Mouse (Mus musculus) R1 (cell line): ENCODE measurements at regions not wholly inside any gene's neighbourhood (a gene's known extent, or its start where the extent isn't known, plus 50 kb on each side); places are given as distances from the start of the nearest gene placed in this dataset.

ENCODE experiments used
- DNase-seq: peaks from one replicate; pipeline ENCODE4 v3.0.0-alpha.2; 2018; ENCODE audit warnings: low read depth, low spot score

DNA sequence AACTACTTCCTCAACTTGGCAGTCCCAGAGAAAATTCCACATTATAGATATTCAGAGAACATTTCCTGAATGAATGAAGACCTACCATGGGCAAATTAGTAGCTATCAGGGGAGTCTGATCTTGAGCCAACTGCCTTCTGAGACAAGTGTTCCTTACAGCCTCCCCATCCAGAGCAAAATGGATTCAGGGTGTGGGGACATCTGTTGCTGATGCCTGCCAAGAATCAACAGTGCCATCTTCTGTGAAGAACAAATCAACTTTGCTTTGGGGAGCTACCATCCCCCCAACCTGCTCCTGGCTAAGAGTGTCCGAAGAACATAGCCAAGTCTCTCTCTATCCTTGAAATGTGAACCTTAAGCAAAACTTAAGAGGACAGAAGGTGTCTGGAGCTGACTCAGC, 217.9 kb downstream of the Nedd1 start:
- DNase-seq: no peak

DNA sequence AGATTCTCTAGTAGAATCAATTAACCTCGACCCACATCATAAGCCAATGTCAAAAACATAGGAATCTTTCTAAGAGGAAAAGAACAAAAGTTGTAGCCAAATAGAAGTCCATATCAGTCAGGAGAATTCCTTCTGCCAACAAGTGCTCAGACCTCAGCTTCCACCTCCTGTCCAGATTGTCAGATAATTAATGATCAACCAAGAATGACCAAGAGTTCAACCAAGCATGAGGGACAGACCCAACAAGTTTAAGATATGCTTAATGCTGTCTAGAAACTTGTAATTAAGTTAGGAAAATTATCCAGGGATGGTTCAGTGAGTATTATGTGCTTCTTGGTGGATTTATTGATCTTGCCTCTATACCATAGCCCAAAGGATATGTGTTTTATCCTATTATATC, 238.6 kb downstream of the Nedd1 start:
- DNase-seq: no peak

DNA sequence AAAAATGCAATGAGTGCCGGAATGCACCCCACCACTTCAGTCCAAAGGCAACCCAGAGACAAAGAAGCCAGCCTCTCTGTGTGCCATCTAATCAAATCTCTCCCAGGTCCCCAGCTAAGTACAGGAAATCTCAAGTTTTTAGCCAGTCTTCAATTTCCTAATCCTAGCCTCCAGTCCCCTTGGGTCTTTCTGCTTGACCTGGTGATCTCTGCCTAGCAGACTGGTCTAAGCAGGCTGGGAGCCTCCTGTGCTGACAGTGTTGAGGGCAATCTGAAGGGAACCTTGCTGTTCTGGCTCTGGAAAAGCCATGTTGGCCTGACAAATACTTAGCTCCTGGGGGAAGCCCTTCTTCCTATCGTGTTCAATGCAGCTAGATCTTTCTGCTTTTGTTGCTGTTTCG, 248.9 kb downstream of the Nedd1 start:
- no peak for DNase-seq

DNA sequence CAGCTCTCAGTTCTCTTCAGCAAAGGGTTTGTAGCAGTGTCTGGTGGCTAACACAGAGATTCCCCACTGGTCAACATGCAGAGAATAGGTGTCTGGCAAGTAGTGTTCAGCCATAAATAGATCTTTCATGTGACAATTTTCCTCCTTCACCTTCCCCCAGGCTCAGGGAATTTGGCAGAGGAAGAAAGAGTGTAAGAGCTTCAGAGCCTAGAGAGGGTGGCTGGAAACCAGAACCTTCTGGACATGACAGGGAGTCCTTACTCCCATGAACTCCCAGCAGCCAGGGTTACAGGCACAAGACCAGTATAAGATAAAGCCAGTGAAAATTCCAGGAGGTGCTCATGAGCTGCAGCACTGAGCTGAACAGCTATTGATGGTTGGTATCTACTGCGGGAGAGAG, 251.1 kb downstream of the Nedd1 start:
- no peak for DNase-seq

DNA sequence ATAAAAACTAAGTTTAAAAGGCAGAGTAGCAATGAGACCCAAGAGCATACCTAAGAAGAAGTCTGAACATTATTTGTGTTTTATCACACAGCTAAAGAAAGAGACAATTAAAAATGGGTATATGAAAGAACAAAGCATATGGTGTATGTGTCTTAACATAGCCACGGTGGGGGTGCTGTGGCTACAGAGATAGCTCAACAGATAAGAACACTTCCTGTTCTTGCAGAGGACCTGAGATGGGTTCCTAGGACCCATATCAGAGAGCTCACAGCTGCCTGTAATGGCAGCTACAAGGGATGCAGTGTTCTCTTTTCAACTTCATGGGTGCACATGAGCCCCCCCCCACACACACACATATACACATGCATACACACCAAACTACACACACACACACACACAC, 267.0 kb downstream of the Nedd1 start:
- DNase-seq: no peak

DNA sequence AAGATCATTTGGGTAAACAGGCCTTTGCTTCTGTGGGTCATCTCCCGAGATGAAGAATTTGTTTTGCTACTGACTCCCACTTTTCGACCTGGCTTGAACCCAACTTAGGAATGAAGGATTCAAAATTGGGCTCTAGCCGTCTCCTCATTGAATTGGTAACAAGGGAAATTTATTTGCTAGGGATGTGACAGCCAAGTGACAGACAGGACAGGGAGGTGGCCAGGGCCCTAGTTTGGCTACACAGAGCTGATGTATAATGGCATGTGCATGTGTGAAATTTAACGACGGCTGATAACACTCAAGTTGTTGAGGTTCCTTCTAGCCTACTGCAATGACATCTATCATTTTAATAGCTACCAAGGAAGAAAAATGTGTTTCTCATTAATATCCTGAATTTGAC, 268.7 kb downstream of the Nedd1 start:
- DNase-seq: no peak

DNA sequence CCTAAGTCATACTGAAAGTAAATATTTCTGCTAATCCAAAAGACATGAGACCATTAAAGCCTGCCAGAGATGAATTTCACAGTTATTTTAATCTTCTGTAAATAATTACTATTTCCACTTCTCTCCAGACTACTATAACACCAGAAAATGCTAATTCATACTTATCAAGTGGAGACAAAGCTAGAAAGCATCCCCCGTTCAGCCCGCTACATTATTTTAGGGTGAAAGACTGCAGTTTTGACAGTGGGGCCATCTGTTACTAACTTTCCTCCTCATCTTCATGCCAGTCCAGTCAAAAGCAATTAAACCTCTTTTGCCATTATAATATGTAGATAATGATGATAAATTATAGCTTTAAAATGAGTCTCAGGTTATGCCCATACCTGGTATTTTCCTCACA, 276.3 kb downstream of the Nedd1 start:
- DNase-seq: no peak

DNA sequence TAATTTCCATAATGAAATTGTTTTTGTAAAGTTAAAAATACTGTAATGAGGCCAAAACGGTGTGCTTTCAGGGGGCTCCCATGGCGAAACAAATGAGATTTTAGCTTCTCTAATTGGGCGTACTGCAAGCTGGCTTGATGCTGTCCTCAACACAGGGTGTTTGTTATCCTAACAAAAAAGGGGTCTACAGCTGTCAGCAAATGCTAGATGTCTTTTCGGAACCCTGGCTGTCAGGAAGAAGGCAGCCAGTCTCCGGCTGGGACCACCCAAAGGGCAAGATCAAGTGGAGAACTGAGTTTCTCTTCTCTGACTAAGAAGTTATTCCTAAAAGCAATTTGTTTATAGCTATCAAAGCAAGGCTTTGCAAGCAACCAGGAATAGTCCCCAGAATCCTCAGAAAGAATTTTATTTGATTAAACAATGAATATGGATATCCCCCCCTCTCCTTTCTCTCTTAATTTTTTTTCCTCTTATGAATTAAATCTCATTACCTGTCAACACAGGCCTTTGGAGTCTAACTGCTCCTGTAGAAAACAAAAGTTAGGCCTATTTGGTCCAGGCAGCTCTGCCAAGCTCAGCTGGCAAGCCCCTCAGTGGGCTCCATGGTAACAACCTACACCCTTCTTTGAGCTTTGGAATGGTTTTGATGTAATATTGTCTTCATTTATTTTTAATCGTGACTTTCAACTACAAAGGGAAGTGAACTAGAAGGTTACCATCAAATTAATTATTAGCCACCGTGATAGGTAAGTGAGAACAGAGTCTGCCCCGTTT, 283.4 kb downstream of the Nedd1 start:
- no peak for DNase-seq

DNA sequence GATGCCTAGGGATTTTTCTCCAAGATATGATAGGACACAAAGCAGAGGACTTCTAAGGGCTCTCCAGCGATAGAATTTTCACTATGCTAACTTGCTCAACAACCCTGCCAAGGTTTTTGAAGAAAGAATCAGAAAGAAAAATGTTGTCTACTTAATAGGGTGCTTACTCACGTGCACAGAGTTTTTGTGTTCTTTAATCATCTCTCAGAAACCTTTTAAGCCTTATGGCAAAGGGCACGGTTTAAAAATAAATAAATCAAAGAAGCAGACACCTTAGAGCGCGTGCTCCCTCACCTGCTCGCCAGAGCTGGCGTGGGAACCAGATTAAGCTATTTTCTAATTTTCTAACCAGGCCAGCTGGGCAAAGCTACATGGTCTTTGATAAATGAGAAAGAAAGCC, 293.0 kb downstream of the Nedd1 start:
- DNase-seq: no peak

DNA sequence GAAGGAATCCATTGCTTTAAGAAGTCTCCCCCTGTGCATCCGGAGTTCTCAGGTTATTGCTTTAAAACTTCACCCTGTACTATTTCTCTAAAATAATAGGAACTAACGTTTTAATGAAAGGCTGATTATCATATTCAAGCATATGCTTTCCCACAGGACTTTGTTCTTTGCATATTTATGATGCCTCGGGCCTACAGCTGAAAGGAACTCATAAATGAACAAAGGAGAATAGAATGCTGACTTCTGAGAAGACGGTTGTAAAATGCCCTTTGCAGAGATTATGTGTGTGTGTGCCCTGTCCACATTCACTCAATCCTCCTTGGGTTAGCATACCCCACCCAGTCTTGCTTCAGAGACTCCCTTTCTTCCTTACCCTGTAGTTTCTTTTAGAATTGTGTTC, 294.2 kb downstream of the Nedd1 start:
- no peak for DNase-seq

DNA sequence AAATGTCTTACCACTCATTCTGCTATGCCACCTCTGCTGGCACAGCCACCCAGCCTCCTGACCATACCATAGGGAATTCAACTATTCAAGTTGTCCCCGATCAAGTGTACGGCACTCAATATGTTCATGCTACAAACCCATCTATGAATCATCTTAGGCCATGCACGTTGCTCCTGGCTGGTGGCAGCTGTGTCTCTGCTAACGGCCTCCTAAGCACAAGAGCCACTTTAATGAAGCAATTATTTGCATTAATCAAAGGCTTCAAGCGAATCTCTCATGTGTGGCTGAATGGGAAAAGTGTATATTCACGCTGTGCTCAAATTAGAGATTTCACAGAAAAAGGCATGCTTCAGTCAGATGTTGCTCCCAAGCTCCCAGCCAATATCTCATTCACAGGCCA, 295.8 kb downstream of the Nedd1 start:
- DNase-seq: no peak

DNA sequence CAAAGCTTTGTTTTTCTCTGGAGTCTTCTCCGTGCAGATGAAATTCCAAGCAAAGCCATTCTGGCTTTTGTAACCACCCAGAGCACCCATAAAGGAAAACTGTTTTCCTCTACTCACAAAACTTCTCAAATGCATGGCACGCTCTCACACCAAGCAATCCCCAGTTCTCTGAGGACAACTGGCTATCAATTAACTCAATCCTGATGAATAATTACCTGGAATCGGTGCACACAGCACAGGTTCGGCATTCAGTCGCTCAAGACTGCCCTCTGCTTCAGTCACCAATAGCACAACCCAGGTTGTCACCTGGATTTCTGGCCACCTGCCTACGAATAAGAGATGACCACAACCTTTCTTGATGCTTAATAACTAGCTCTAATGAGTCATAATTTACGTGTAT, 309.5 kb downstream of the Nedd1 start:
- DNase-seq: no peak

DNA sequence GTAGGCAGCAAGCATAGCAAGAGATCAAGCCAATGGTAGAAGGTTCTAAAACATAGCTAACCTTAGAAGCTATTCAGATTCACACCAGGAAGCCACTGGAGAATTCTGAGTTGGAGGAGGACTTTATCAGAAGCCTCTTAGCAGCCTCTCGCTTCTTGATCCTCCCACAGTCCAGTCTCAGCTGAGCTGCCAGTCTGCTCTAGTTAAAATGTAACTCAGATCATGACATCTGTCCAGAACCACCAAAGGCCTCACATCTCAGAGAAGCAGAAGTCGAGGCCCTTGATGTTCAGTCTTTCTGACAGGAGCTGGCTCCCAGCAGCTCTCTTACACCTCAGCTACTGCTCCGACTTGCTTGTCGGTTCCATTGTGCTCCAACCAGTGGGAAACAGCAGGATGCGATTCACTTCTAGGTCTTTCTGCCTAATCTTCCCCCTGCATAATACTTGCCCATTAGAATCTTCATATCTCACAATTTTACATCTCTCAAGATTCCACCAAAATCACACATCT, 311.4 kb downstream of the Nedd1 start:
- DNase-seq: no peak

DNA sequence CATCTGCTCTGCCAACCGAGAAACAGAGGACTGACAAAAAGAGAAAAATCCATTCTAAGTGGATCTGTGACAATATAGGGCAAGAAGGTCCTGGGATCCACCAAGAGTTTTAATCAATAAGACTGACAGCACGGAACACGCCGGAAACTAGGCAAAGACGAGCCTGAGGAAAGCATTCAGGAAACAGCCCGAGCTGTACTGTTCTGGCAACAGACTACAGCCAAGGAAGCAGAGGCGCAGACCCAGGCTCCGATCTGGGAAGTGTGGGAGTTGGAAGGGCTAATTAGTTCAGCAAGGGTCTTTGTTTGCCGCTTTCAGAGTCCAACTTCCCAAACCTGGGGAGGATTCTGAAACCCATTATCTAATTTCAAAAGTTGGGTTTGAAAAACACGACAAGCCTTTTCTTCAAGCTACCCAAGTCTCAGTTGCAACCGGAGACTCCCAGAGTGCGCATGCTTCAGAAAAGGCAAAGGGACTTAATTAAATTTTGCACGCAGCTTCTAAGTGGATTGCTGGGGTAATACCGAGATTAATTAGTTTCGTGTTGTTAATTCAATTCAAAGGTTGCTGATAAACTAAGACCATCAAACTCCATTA, 317.4 kb downstream of the Nedd1 start:
- DNase-seq: peak; percentile 14

DNA sequence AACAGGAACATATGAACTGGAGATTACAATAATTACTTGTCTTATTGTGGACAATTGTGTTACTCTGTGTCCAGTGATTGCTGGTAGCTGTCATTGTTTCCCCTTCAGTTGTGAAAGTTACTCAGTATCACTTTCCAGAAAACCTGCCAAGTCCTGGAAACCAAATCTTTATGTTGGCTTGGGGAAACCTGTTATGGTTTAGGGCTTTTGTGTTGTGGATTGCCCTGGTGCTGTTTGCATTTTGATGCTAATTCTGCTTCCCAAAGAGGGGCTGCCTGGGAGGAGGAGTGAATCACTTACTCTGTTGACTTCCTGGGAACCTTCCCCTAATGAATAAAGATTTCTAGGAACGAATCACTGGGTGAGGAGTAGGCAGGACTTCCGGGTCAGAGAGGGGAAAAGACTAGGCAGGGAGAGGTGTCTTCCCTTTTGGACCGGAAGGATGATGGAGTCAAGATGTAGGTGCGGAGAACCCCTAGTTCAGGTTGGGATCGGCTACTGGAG, 321.6 kb downstream of the Nedd1 start:
- peak; percentile 87 for DNase-seq

DNA sequence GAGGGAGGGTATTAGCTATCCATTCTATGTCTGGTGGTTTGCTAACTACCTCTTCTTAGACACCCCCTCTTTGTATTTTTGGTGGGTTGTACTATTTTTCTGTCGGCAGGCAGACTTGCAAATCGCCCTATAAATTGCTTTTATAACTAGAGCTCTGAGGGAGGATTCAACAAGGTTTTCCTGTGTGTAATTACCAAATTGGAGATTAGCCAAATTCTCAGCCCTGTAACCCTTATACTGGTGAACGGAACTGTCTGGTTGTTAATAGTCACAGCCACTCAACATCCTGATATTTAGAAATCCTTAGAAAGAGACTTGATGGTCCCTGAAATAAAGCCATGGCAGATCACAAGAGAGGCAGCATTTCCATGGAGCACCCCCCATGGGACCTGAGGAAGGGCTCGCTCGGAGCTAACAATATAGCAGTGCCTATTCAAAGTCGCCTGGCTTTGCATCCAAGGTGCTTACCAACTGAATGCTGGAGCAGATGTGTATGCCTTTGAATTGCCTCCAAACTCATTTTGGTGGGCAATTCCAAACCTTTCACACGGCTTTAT, 333.0 kb downstream of the Nedd1 start:
- no peak for DNase-seq

DNA sequence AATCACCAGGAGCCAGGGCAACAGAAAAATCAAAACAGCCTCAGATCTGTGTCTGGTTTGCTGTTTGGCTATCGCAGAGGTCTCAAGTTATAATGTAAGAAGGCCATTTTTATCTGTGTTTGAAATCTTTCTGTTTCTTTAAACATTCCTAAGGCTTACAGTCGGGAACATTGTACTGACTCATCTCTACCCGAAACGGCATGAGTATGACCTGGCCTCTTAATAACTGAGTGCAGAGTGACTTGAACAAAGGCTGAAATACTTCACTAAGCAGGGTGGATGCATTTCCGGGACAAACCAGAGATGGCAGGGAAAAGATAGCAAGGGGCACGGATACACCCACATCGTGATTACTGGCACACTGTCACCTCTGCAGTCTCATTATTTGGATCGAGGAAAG, 355.1 kb downstream of the Nedd1 start:
- no peak for DNase-seq

DNA sequence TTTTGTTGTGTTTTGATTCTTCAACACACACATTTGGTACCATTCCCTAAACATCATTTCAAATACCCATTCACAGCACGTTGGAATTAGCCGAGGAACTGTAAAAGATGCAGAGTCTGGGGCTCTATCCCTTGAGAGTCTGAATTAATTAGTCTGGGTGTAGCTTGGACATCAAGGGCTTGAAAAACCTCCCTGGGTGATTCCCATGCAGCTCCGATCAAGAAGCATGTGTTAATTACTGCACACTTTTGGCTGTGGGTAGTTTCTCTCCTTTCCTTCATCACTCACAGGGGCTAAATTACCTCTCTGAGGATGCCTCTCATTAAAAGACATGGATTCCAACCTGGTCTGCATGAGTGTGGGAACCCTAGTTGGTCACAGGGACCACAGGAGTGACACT, 365.5 kb downstream of the Nedd1 start:
- DNase-seq: no peak

DNA sequence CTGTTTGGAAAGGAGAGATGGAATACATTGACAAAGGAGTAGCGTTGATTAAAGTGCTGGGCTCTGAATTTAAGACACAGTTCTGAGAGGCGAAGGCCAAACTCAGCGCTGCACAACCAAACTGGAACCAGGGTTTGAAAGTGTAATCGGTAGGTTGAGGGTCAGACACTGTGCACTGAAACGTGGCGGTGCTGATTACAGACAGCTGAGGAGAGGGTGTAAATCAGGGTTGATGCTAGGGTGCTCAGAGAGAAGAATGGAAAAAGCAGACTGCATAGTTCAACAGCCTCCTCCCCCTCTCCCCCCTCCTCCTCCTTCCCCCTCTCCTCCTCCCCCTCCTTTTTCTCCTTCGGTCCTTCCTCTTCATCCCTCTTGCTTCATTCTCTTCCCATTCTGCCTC, 373.2 kb downstream of the Nedd1 start:
- DNase-seq: no peak

DNA sequence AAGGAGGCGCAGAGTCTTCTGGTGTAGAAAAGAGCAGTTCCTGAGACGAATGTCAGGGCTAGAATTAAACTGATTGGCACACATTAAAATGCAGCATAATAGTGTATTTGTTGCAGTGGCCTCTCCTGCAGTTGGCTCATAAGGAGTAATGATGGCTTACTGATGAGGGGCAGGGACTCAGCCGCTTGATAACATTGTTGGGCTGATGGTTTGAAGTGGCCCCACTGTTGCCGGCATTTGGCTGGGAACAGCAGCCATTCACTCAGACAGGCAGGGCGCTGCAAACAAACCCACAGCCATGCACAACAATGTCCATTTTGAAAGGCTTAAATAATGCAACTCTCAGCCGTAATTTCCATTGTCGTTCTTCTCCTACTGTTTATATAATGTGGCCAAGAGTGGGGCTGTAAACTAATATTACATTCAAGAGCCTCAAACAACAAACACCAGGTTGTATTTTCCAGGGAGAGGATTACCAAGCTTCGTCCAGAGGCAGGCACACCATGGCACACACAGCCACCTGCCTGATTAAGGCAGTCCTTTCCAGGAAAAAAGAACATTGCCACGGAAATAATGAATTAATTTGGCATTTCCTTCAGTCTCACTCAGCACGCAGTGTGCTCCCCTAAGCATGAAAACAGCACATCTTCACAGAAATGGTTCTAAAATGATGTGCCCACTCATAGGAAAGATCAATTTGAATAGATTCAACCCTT, 374.1 kb downstream of the Nedd1 start:
- DNase-seq: no peak

DNA sequence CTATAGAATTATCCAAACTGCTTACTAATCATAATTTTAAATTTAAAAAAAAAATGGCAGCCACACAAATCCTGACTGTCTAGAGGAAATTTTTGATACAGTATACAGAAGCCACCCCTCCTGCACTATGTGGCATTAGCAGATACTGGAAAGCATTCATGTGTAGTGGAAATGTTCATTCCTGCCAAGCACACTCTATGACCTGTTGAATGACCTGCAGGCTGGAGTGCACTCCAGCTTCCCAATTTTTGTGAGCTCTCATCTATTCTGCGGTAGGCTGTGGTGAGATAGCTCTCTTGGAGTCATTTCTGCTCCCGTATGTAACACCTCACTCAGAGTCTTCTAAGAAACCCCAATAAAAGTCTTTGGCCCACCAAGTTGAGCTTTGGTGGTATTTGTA, 382.5 kb downstream of the Nedd1 start:
- DNase-seq: no peak

DNA sequence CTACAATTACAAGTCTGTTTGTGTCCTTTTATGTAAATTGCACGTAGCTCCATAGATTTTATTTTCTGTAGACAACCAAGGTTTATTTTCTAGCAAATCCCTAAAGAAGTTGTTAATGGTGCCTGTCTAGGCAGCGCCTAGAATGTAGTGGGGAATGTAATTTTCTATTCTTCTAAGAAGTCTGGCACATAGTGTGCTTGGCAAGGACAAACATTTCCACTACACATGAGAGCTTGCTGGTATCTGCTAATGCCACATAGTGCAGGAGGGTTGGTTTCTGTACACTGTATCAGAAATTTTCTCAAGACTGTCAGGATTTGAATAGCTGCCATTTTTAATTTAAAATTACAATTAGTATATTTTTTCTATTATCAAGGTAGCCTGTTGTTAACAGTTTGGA, 385.3 kb downstream of the Nedd1 start:
- no peak for DNase-seq
